Mouse (Mus musculus) adrenal gland, postnatal 14 days (tissue): ENCODE results near the gene Slfn14. TPM values are rescaled to one million over a fixed set of nuclear protein-coding genes. Genes with fewer than 3 reads are reported as not detected.
"Not testable (repeated sequence)": the region's sequence is repeated elsewhere in the genome, so short reads cannot be mapped to it uniquely, and the experiment has no call there.

Experiments
- DNase-seq: peaks from one replicate; pipeline ENCODE4 v3.0.0; 2021; ENCODE audit warnings: mixed read lengths
- total RNA-seq: library from RNA; stranded (reverse); gene quantifications from 2 replicates; pipeline ENCODE4 v1.2.3, GENCODE M21; 2021

Gene Slfn14
- total RNA-seq, 1 experiment from 2014 or later: 2.7 TPM

- no peak for DNase-seq
These were observed 899 bp downstream of the Slfn14 start for GRCm38 (mm10) chr11:83285627-83286026.

DNA sequence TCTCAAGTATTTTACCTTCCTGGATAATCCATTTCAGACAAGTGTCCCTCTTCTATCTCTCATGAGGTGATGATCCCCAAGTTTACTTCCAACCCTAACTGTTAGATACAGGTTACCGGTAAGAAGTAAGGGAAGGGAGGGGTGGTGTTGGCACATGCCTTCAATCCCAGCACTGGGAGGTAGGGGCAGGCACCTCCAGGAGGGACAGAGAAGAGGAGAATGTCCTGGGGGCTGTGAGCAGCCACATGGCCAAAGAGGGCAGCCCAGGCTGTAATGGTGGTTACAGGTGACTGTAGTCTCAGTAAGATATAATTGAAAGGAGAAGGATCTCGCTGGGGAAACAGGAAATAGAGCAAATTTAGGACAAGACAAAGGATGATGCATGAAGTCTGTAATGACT, 4.4 kb downstream of the Slfn14 start:
- DNase-seq: no peak

DNA sequence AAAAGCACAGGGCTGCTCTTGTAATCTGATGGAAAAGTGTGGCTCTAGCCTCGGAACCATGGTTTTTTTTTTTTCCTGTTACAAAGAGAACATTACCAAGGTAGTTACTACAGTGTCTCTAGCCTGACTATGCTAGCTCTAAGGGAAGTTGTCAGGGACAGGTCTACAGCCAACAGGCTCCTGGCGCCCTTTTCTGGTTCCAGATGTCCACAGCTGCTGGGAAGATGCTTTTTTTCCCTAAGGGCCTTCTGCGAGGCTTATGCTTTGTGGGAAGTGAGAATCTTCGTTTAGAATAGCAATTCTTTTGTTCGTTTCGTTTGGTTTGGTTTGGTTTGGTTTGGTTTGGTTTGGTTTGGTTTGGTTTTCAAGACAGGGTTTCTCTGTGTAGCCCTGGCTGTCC, 6.8 kb downstream of the Slfn14 start:
- no peak for DNase-seq

- DNase-seq: no peak
These were observed 7.5 kb downstream of the Slfn14 start for GRCm38 (mm10) chr11:83279024-83279423.

GRCm38 (mm10) chr11:83276251-83276650, 10.3 kb downstream of the Slfn14 start:
- DNase-seq: no peak

- peak; percentile 36 for DNase-seq
These were observed 14.3 kb downstream of the Slfn14 start for GRCm38 (mm10) chr11:83271951-83272843.

GRCm38 (mm10) chr11:83271151-83271950, 15.2 kb downstream of the Slfn14 start:
- DNase-seq: peak; percentile 86

DNA sequence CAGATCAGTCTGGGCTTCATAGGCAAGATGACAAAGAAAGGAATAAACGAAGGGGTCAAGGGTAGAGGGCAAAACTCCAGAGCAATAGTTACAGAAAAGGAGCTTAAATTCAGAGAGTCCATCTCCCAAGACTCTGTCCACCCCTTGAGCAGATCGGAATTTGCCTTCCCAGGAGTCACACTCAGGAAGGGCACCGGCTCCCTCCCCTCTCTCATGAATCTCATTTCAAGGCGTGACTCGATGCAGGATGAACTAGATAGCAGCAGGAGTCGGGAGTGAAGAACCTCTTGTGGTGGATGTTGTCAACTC, 15.7 kb downstream of the Slfn14 start:
- DNase-seq: no peak

DNA sequence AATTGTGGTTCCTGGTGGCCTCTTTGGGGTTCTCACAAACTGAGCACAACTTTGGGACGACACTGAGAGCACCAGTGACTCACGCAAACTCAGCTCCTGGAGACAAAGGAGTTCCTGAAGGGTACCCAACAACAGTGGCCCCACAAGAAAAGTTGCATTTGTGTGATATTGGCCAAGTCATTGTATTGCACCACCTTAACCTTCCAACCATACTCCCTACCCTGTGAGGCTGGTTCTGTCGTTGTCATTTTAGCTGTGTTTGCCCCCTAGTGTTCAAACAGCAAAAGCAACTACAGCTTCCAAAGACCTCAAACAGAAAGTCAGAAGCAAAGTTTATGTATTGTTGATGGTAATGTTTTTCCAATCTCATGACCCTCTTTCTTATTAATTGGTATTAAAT, 23.4 kb downstream of the Slfn14 start:
- no peak for DNase-seq

DNA sequence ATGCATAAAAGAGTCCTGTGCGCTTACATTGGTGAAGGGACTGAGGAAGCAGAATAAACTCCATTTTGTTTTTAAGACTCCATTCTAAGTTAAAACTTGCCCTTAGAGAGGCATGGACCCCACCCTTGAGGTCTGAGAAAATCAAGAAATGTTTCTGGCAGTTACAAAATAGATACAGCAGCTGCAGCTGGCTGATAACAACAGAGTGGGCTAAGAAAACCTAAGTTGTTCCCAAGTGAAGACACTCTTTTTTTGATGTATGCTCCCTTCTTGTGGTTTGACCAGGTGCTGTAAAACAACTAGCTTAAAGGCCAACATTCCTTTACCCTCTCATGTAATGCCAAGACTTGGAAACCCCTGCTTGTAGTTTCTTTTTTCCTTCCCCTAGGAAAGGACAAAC, 23.9 kb downstream of the Slfn14 start:
- no peak for DNase-seq

GRCm38 (mm10) chr11:83257211-83257610, 29.3 kb downstream of the Slfn14 start:
- DNase-seq: peak; percentile 85

DNA sequence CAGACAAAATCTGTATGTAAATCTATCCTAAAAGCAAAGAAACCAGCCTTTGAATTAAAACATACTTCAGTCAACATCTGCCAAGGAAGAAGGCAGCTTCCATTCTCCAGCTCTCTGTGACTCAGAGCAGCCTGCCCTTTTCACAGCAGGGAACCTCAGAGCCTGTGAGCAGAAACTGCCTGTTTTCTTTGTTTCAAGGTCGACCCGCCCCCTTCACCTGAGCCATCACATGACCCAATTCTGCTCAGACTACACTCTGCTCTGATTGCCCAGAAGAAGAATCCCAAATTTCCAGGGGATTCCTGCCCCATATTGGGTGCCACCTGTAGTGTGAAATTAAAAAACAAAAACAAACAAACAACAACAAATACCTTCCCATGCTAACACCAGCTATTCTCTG, 46.7 kb downstream of the Slfn14 start:
- no peak for DNase-seq

- DNase-seq: no peak
These were observed 48.1 kb downstream of the Slfn14 start for GRCm38 (mm10) chr11:83238389-83238788.

DNA sequence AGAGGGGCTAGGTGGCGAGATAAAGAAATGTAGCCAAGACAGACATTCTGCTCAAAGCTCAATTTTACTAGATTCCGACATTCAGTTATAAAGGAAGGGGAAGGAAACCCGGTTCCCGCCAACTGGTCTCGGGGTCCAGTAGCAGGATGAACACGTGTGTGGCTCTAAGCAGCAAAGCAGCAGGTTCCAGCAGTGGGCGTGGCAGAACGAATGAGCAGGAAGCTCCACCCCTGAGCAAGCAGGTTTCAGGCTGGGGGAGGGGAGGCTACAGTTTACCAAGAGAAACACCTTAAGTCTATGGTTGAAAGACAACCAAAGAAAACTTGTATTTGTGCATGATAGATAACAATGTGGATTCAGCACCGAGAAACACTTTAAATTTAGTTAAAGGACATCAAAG, 49.1 kb downstream of the Slfn14 start:
- not testable (repeated sequence) for DNase-seq

- DNase-seq: not testable (repeated sequence)
These were observed 52.9 kb downstream of the Slfn14 start for GRCm38 (mm10) chr11:83233621-83234020.

DNA sequence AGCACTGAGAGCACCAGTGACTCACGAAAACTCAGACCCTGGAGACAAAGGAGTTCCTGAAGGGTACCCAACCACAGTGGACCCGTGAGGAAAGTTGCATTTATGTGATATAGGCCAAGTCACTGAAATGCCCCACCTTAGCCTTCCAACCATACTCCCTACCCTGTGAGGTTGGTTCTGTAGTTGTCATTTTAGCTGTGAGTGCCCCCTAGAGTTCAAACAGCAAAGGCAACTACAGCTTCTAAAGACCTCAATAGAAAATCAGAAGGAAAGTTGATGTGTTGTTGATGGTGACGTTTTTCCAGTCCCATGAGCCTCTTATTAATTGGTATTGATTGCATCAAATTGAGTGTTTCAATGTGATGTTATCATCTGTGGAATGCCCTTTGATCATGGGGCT, 55.6 kb downstream of the Slfn14 start:
- peak; percentile 11 for DNase-seq

GRCm38 (mm10) chr11:83227926-83228723, 58.4 kb downstream of the Slfn14 start:
- DNase-seq: no peak

DNA sequence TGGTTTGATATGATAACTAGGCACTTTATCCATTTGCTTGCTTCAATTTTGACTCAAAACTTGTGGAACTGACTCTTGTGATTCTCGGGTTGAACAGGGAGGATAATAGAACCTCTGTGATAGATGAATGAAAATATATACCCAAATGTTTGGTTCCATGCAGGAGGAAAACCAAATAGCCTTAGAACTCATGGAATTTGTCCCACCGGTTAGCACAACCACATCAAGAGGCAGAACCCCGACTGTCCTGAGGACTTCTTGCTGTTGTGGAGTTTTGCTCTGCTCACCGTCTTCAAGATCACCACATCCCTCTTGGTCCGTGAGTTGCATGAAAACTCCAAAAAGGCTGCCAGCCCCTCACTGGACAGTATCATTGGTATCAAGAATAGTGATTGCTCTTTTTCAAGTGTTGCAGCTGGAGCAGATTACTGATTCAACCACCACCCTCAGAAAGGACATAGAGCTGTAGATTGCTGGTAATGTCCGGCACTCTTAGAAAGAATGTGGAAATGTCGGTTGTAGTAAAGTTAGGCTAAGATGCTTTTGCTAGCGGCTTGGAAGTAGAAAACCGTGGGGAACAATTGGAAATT, 61.1 kb downstream of the Slfn14 start:
- DNase-seq: no peak
